Mouse (Mus musculus): Measurements from ENCODE around the gene Znrf1. TPM values are rescaled to one million over a fixed set of nuclear protein-coding genes. Genes with fewer than 3 reads are reported as not detected.

The Znrf1 gene
- polyA plus RNA-seq, 1 experiment from 2014 or later, result 45.6 TPM

- Histone ChIP-seq H3K36me3 (ENCODE audit: control insufficient read depth, insufficient read depth, low read length) (no peaks in the 10 kb centered on the region; the same call in 1 of the 2 replicates), H3K4me1 (ENCODE audit: control insufficient read depth, insufficient read depth, low read length) (no peaks in the 10 kb centered on the region; the same call in 1 of the 2 replicates)
These were observed 27.3 kb upstream of the Znrf1 start for GRCm38 (mm10) chr8:111508566-111508965.

GRCm38 (mm10) chr8:111509278-111509677, 26.6 kb upstream of the Znrf1 start:
- H3K4me3 ChIP-seq (ENCODE audit: low read depth, low read length), result no peak overlapping the region
- no peak overlapping the region for H3K4me2 ChIP-seq
- H3K9me3 ChIP-seq (ENCODE audit: control insufficient read depth, low read length), result no peaks in the 10 kb centered on the region
- WGBS, result 89% methylated on average over 11 of the region's 11 CpGs
- H3K27me3 ChIP-seq (ENCODE audit: control insufficient read depth, insufficient read depth, low read length), result no peaks in the 10 kb centered on the region
- H3K36me3 ChIP-seq (ENCODE audit: control insufficient read depth, insufficient read depth, low read length), result no peaks in the 10 kb centered on the region; the same call in 1 of the 2 replicates
- ATAC-seq (ENCODE audit: low FRiP score) (no peak), DNase-seq (ENCODE audit: low spot score, missing footprints) (no peak)
- H3K4me1 ChIP-seq (ENCODE audit: control insufficient read depth, insufficient read depth, low read length), result no peaks in the 10 kb centered on the region; the same call in 1 of the 2 replicates
- no peak overlapping the region for H3K27ac ChIP-seq (ENCODE audit: low read depth, low read length)
- no peak overlapping the region for H3K9ac ChIP-seq (ENCODE audit: low read length)

More at GRCm38 (mm10) chr8:111508566-111508965, 27.3 kb upstream of the Znrf1 start:
- WGBS, result 55% methylated on average over 2 of the region's 2 CpGs
- Histone ChIP-seq H3K4me2 (no peak overlapping the region), H3K9ac (ENCODE audit: low read length) (no peak overlapping the region), H3K9me3 (ENCODE audit: control insufficient read depth, low read length) (no peaks in the 10 kb centered on the region), H3K27ac (ENCODE audit: low read depth, low read length) (no peak overlapping the region), H3K4me3 (ENCODE audit: low read depth, low read length) (no peak overlapping the region), H3K27me3 (ENCODE audit: control insufficient read depth, insufficient read depth, low read length) (no peaks in the 10 kb centered on the region)
- ATAC-seq (ENCODE audit: low FRiP score) (no peak), DNase-seq (ENCODE audit: low spot score, missing footprints) (no peak)

DNA sequence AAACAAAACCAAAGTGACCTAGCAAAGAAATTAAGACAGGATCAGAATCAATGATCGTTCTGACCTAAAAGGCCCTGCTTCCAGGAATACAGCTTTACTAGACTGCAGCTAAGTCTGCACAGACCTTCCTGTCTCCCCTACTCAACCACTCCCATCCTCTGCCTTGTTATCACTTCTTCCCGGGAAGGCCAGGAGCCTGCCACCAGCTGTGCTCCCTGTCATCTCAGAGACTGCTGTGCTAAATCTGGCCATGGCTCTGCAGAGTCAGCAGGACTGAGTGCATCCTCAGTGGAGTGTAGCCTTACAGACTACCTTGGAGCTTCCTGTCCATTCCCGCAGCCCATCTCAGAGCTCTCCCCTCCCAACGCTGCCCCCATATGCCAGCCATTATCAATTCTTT, 25.5 kb upstream of the Znrf1 start:
- no peak overlapping the region for H3K27ac ChIP-seq (ENCODE audit: low read depth, low read length)
- no peak for ATAC-seq (ENCODE audit: low FRiP score)
- 65% methylated on average over 4 of the region's 4 CpGs for WGBS

DNA sequence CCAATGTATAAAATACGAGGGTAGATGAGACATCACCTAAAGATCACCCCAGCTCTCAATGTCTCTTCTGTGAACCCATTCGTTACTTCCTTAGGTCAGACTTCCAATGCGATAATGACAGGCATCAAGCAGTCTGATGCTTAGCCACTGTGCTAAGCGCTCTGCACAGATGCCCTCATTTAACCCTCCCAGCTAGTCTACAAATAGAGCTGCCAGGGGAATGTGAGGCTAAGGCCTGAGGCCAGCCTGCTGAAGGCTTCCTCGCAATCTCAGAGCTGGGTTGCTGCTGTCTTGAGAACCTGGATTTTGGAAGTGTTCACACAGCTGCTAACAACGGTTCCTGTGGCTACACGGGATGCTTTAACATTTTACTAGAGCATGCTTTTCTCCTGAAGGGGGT, 23.0 kb upstream of the Znrf1 start:
- Histone ChIP-seq H3K4me3 (ENCODE audit: low read depth, low read length) (no peak overlapping the region), H3K27me3 (ENCODE audit: control insufficient read depth, insufficient read depth, low read length) (no peaks in the 10 kb centered on the region), H3K9ac (ENCODE audit: low read length) (no peak overlapping the region), H3K4me2 (no peak overlapping the region), H3K27ac (ENCODE audit: low read depth, low read length) (no peak overlapping the region), H3K9me3 (ENCODE audit: control insufficient read depth, low read length) (no peaks in the 10 kb centered on the region), H3K36me3 (ENCODE audit: control insufficient read depth, insufficient read depth, low read length) (no peaks in the 10 kb centered on the region; the same call in 1 of the 2 replicates), H3K4me1 (ENCODE audit: control insufficient read depth, insufficient read depth, low read length) (no peaks in the 10 kb centered on the region; the same call in 1 of the 2 replicates)
- DNase-seq (ENCODE audit: low spot score, missing footprints), result no peak
- no peak for ATAC-seq (ENCODE audit: low FRiP score)
- WGBS, result 89% methylated on average over 7 of the region's 7 CpGs

More for the DNA sequence above, 25.5 kb upstream of the Znrf1 start:
- no peak overlapping the region for H3K9ac ChIP-seq (ENCODE audit: low read length)
- no peaks in the 10 kb centered on the region; the same call in 1 of the 2 replicates for H3K4me1 ChIP-seq (ENCODE audit: control insufficient read depth, insufficient read depth, low read length)
- H3K27me3 ChIP-seq (ENCODE audit: control insufficient read depth, insufficient read depth, low read length), result no peaks in the 10 kb centered on the region
- no peak for DNase-seq (ENCODE audit: low spot score, missing footprints)
- H3K4me2 ChIP-seq, result no peak overlapping the region
- no peaks in the 10 kb centered on the region for H3K9me3 ChIP-seq (ENCODE audit: control insufficient read depth, low read length)
- H3K4me3 ChIP-seq (ENCODE audit: low read depth, low read length), result no peak overlapping the region
- no peaks in the 10 kb centered on the region; the same call in 1 of the 2 replicates for H3K36me3 ChIP-seq (ENCODE audit: control insufficient read depth, insufficient read depth, low read length)

DNA sequence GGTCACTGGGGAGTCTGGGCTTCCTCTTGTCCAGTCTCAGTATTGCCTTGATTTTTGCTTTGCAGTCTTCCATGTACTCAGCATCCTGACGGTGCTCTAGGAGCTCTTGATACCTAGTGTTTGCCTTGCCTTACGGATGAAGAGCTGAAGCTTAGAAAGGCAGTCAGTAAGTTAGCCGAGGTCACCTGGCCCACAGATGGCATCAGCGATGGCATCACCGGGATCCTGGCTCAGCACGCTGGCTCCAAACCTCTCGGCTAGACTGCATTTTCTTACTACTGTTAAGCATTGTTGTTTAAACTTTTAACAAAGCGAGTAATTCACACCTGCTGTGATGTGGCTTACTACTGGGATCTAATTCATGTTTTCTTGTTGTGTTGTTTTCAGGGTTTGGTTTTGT, 22.5 kb upstream of the Znrf1 start:
- no peak overlapping the region for H3K4me3 ChIP-seq (ENCODE audit: low read depth, low read length)
- H3K4me1 ChIP-seq (ENCODE audit: control insufficient read depth, insufficient read depth, low read length), result no peaks in the 10 kb centered on the region; the same call in 1 of the 2 replicates
- no peaks in the 10 kb centered on the region for H3K36me3 ChIP-seq (ENCODE audit: control insufficient read depth, insufficient read depth, low read length)
- no peaks in the 10 kb centered on the region for H3K27me3 ChIP-seq (ENCODE audit: control insufficient read depth, insufficient read depth, low read length)
- DNase-seq (ENCODE audit: low spot score, missing footprints), result no peak
- H3K9ac ChIP-seq (ENCODE audit: low read length), result no peak overlapping the region
- ATAC-seq (ENCODE audit: low FRiP score), result no peak
- no peaks in the 10 kb centered on the region for H3K9me3 ChIP-seq (ENCODE audit: control insufficient read depth, low read length)
- H3K27ac ChIP-seq (ENCODE audit: low read depth, low read length), result no peak overlapping the region
- no peak overlapping the region for H3K4me2 ChIP-seq
- 77% methylated on average over 8 of the region's 8 CpGs for WGBS

DNA sequence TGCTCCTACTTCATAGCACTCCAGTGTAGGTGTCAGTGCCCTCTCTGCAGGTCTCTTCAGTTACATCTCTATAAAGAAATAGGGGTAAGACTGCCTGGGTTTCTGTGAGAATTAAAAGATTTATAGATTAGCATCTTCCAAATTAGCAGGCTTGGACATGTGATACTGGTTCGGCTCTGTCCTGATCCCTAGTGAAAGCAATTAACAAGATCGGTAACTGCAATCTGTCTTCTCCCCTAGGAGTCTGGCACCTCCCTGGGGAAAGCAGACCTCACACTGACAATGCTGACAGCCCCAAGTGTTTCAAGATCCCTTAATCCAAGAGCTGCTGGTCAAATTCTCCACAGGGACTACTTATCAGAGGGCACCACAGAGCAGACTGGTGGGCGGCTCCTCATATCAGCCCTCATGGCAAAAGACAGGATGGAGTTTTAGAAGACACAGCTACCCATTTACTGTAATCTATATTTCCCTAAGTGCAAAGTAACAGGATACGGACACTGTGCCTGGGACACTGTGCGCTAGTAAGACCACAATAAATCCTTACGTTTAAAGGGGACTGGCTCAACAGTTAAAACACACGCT, 19.4 kb upstream of the Znrf1 start:
- DNase-seq (ENCODE audit: low spot score, missing footprints) (no peak), ATAC-seq (ENCODE audit: low FRiP score) (no peak)
- 82% methylated on average over 7 of the region's 7 CpGs for WGBS

GRCm38 (mm10) chr8:111517466-111517865, 18.4 kb upstream of the Znrf1 start:
- H3K4me2 ChIP-seq, result no peak overlapping the region
- no peaks in the 10 kb centered on the region for H3K36me3 ChIP-seq (ENCODE audit: control insufficient read depth, insufficient read depth, low read length)
- WGBS, result 88% methylated on average over 2 of the region's 2 CpGs
- H3K4me3 ChIP-seq (ENCODE audit: low read depth, low read length), result no peak overlapping the region
- H3K4me1 ChIP-seq (ENCODE audit: control insufficient read depth, insufficient read depth, low read length), result peaks cover 4% of the 10 kb centered on the region; the same call in 1 of the 2 replicates
- DNase-seq (ENCODE audit: low spot score, missing footprints) (no peak), ATAC-seq (ENCODE audit: low FRiP score) (no peak)
- H3K9me3 ChIP-seq (ENCODE audit: control insufficient read depth, low read length), result no peaks in the 10 kb centered on the region
- no peaks in the 10 kb centered on the region for H3K27me3 ChIP-seq (ENCODE audit: control insufficient read depth, insufficient read depth, low read length)
- H3K9ac ChIP-seq (ENCODE audit: low read length), result no peak overlapping the region
- no peak overlapping the region for H3K27ac ChIP-seq (ENCODE audit: low read depth, low read length)

More for the DNA sequence above, 19.4 kb upstream of the Znrf1 start:
- Histone ChIP-seq H3K4me2 (no peak overlapping the region), H3K4me3 (ENCODE audit: low read depth, low read length) (no peak overlapping the region), H3K9me3 (ENCODE audit: control insufficient read depth, low read length) (no peaks in the 10 kb centered on the region), H3K36me3 (ENCODE audit: control insufficient read depth, insufficient read depth, low read length) (no peaks in the 10 kb centered on the region), H3K27me3 (ENCODE audit: control insufficient read depth, insufficient read depth, low read length) (no peaks in the 10 kb centered on the region), H3K27ac (ENCODE audit: low read depth, low read length) (no peak overlapping the region), H3K4me1 (ENCODE audit: control insufficient read depth, insufficient read depth, low read length) (peaks cover 4% of the 10 kb centered on the region; the same call in 1 of the 2 replicates), H3K9ac (ENCODE audit: low read length) (no peak overlapping the region)

DNA sequence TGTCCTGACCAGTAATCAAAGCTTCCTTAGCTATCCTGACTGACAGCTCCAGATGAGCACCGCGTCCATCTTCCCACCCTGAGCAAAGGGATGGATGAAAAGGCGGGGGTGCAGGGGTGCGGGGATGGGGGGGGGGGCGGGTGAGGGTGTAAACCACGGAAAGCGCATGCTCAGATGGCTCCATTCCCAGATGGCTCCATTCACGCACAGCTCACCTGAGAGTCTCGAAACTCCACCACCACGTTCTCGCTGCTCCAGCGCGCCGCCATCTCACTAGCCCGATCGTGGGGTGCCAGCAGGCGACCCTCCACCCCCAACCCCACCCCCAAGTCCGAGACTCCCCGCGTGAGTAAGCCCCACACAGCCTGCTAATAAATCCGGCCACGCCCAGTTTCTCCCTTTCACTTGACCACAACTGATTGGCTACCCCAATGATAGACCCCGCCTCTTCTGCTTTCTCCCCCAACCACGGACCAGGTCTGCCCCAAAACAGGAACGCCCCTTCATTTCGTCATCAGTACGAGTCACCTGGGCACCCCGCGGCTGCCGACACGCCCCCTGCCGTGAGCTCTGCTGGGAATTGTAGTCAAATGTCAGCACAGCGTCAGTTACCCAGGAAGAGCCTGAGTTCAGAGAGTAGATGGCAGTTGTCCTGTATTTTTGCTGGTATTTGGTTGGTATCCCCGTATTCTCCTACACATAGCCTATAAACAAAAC, 14.0 kb upstream of the Znrf1 start, which contains the start of gene Wdr59:
Gene Wdr59 (minus strand): TSS at position 380 of the 717 bp plus-strand sequence.
- Histone ChIP-seq H3K4me2 (peak within 1 kb of the TSS; percentile 62), H3K9me3 (ENCODE audit: control insufficient read depth, low read length) (no peaks in the 10 kb centered on the region), H3K27me3 (ENCODE audit: control insufficient read depth, insufficient read depth, low read length) (no peaks in the 10 kb centered on the region), H3K36me3 (ENCODE audit: control insufficient read depth, insufficient read depth, low read length) (no peaks in the 10 kb centered on the region), H3K4me1 (ENCODE audit: control insufficient read depth, insufficient read depth, low read length) (peaks cover 4% of the 10 kb centered on the region; the same call in 1 of the 2 replicates), H3K4me3 (ENCODE audit: low read depth, low read length) (peak within 1 kb of the TSS; percentile 72), H3K9ac (ENCODE audit: low read length) (peak within 1 kb of the TSS; percentile 58), H3K27ac (ENCODE audit: low read depth, low read length) (no peak within 1 kb of the TSS)
- 1% methylated on average over 34 of the region's 34 CpGs for WGBS
- DNase-seq (ENCODE audit: low spot score, missing footprints) (peak; percentile 100), ATAC-seq (ENCODE audit: low FRiP score) (peak; percentile 99)

DNA sequence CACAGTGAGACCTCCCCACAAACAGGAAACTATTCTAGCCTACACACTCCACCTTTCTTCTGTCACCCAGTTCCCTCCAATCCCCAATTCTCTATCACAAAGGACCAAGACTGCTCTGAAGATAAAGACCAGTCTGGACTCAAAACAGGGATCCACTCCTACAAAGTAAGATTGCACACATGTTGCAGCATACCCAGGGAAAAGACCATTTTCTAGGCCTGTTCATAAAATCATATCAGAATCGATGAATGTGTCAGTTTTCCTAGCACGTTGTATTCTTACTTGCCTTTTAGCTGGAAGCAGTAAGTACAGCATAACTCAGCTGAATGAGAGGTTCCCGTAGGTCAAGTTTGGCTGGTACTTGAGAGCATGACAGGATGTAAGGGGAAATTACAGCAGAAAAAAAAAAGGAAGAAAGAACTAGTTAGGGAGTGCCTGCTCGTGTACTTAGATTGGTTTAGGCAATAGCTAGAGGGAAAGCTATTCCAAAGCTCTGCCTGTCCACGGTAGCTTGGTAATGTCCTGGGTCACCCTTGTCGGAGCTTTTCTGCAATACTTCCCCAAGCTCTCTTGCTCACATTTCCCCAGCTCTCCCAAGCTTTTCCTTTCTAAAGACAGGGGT, 9.4 kb upstream of the Znrf1 start:
- Histone ChIP-seq H3K4me1 (ENCODE audit: control insufficient read depth, insufficient read depth, low read length) (peaks cover under 1% of the 10 kb centered on the region; the same call in 1 of the 2 replicates), H3K27me3 (ENCODE audit: control insufficient read depth, insufficient read depth, low read length) (no peaks in the 10 kb centered on the region), H3K36me3 (ENCODE audit: control insufficient read depth, insufficient read depth, low read length) (no peaks in the 10 kb centered on the region), H3K4me3 (ENCODE audit: low read depth, low read length) (no peak overlapping the region), H3K9me3 (ENCODE audit: control insufficient read depth, low read length) (no peaks in the 10 kb centered on the region), H3K27ac (ENCODE audit: low read depth, low read length) (no peak overlapping the region), H3K9ac (ENCODE audit: low read length) (no peak overlapping the region), H3K4me2 (no peak overlapping the region)
- ATAC-seq (ENCODE audit: low FRiP score) (no peak), DNase-seq (ENCODE audit: low spot score, missing footprints) (no peak)
- WGBS, result 84% methylated on average over 6 of the region's 6 CpGs
